Mouse (Mus musculus): ENCODE results near the gene Bola1. TPM values are rescaled to one million over a fixed set of nuclear protein-coding genes. Genes with fewer than 3 reads are reported as not detected.
"Not testable (repeated sequence)": the region's sequence is repeated elsewhere in the genome, so short reads cannot be mapped to it uniquely, and the experiment has no call there.

The Bola1 gene
- polyA plus RNA-seq, 1 experiment: 28.1 TPM

GRCm38 (mm10) chr3:96181510-96182381 lies 37.8 kb downstream of the Bola1 start:
- no peak for DNase-seq (ENCODE audit: low spot score)

- DNase-seq (ENCODE audit: low spot score): no peak
These were observed 38.6 kb downstream of the Bola1 start, which contains the start of gene Sv2a for GRCm38 (mm10) chr3:96180727-96181477. TSS of gene Sv2a (plus strand) at chr3:96181151.

DNA sequence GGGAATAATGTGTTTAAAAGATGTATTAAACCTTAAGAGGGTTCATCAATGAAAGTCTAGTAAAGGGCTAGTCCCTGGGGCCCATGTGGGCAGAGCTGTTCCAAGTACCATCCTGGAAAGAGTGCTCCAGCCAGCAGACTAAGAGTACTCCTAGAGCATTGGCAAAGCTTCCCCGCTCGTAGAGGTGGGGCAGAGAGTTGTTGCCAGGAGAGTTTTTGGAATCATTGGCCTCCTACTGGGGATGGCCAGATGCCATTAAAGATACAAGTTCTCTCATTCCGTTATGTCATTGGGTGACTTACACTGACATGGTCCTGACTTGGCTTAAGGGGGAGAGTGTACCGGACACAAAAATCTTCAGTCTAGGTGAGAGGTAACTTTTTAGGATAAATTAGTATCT lies 40.0 kb downstream of the Bola1 start:
- DNase-seq (ENCODE audit: low spot score): no peak

- DNase-seq (ENCODE audit: low spot score): no peak
These were observed 40.6 kb downstream of the Bola1 start for GRCm38 (mm10) chr3:96178902-96179301.

DNA sequence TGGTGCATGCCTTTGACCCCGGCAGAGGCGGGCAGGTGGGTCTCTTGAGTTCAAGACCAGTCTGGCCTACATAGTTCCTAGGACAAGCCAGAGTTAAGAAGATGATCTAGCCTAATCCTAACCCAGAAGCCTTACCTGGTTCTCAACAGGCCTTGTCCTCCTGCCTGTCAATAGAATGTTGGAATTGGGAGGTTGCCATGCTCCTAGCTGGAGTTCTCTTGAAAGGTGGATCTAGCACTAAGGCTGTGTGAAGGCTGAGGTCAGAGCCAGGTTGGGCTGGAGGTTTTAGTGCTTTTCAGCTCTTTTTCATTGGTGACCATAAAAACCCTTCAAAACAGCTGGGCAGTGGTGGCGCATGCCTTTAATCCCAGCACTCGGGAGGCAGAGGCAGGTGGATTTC lies 41.1 kb downstream of the Bola1 start:
- no peak for DNase-seq (ENCODE audit: low spot score)

- DNase-seq (ENCODE audit: low spot score): no peak
These were observed 44.3 kb downstream of the Bola1 start for GRCm38 (mm10) chr3:96175251-96175650.

- not testable (repeated sequence) for DNase-seq (ENCODE audit: low spot score)
These were observed 45.5 kb downstream of the Bola1 start for GRCm38 (mm10) chr3:96174042-96174441.

- no peak for DNase-seq (ENCODE audit: low spot score)
These were observed 46.3 kb downstream of the Bola1 start for GRCm38 (mm10) chr3:96173185-96173584.

DNA sequence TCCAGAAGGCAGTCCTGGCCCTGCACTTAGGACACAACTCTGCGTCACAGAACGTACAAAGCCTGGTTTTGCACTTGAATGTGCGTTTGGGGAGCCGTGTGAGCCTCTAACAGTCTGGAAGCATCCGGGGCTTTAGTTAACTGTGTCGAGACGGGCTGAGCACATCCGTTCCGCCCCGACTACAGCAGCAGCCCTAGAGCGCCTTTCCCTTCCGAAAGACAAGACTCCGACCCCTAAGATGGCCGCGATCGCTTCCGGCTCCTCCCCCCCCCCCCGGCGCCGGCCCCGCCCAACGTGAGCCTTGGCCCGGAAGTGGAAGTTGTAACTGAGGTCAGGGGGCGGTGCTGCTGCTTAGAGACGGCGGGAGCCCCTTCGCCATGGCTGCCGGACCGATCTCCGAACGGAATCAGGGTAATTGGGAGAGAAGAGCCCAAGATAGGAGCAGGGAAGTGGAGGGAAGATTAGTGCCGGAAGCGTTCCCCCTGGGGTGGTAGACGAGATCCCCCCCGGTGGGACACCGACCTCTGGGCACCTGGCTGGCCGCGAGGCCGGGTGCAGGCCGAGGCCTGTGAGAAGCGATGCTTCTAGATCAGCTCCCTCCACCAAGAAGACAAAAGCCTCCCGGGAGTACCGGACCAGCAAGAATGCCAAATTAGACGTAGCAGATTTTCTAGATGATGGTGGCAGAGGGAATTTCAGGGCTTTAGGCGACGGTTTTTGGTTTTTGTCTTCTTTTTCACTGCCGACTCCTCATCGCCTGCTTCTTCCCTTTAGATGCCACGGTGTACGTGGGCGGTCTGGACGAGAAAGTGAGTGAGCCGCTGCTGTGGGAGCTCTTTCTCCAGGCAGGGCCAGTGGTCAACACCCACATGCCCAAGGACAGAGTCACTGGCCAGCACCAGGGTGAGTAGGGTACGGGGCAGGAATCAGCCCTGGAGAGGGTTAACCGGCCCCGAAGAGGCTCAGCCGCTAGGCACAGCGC lies 47.0 kb downstream of the Bola1 start, which contains the start of gene Sf3b4:
Gene Sf3b4, plus strand, starts transcription at position 136 of the 982 bp plus-strand sequence.
- peak; percentile 77 for DNase-seq (ENCODE audit: low spot score)

- no peak for DNase-seq (ENCODE audit: low spot score)
These were observed 47.8 kb downstream of the Bola1 start for GRCm38 (mm10) chr3:96171583-96172196.

DNA sequence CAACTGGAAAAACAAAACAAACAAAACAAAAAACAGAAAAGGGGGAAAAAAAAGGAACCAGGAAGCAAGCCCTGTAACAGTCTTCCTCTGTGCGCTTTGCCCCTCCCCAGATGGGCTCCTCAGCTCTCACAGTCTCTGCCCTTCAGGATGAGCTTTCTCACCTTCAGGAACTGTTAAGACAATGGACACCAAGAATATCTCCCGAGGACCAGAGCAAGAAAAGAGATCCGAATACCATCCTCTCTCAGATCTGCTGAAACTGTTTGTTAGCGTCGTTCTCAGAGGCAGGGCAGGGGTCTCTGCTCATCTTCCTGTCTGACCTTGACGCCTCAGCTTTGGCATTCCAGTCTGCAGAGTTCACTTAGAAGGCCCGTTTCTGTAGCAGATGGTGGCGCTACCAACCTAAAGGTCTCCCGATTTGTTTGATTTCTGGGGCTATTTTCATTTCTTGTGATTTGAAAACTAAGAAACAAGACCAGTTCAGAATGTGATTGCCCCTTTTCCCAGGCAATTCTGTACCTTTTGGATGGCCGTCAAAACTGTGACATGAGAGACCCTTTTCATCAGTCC lies 48.4 kb downstream of the Bola1 start:
- DNase-seq (ENCODE audit: low spot score): no peak

DNA sequence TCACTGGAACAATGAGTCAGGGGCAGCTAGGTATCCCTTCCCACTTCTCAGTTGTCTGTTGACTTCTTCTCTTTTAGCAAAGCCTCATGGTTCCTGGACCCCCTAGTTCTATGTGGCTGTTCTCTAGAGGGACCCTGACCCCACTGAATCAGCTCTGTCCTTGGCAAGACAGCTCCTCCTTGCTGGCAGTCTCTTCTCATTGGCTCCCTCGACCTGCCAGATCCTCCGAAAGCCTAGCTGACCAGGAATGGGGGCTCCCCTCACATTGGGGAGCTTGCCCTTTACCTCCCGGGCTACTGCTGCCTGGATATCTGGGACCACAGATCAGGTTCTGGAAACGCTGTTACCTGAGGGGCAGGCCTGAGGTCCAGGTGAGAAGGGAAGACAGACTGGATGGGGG lies 49.2 kb downstream of the Bola1 start:
- DNase-seq (ENCODE audit: low spot score): no peak

DNA sequence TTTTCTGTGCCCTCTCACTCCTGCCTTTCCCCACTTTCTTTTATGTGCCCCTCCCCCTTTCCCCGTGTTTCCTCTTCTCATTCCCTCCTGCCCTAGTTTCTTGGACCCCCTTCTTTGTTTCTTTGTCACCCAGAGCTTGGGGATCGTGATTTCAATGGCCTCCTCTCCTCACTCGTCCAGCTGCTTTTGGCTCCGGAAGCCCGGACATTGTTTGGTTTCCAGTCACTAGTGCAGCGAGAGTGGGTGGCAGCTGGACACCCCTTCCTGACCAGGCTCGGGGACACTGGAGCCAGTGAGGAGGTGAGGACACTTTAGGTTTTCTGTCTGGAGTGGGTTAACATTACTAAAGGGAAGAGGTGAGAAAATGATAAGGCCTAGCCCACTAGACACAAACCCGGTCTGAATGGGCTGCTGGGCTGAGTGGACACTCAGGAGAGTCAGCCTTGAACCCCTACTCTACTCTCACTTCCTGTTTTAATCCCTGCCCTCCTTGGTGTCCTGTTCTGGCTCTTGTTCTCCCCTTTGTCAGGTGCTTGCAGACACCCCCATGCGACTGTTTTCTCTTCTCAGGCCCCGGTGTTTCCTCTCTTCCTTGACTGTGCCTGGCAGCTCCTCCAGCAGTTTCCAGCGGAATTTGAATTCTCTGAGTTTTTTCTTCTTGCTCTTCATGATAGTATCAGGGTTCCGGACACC lies 50.9 kb downstream of the Bola1 start:
- DNase-seq (ENCODE audit: low spot score): no peak

DNA sequence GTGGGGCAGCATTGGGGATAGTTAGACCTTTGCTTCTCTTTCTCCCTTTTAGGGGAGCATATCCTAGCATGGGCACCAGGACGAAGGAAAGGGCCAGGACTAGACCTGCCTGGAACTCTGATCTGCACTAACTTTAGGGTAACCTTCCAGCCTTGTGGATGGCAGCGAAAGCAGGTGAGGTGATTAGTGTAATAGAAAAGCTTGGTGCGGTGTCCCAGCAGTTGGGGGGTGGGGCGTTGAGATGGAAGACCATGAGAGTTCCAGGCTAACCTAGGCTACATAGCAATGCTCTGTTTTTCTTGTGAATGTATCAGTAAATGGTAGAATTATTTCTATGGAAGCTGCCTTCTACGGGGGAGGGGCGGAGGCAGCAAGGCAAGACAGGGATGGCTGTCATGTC lies 56.5 kb downstream of the Bola1 start:
- no peak for DNase-seq (ENCODE audit: low spot score)

- DNase-seq (ENCODE audit: low spot score): no peak
These were observed 57.4 kb downstream of the Bola1 start, which contains the start of gene Mtmr11 for GRCm38 (mm10) chr3:96161869-96162840. TSS of gene Mtmr11 (plus strand) at chr3:96162004.

DNA sequence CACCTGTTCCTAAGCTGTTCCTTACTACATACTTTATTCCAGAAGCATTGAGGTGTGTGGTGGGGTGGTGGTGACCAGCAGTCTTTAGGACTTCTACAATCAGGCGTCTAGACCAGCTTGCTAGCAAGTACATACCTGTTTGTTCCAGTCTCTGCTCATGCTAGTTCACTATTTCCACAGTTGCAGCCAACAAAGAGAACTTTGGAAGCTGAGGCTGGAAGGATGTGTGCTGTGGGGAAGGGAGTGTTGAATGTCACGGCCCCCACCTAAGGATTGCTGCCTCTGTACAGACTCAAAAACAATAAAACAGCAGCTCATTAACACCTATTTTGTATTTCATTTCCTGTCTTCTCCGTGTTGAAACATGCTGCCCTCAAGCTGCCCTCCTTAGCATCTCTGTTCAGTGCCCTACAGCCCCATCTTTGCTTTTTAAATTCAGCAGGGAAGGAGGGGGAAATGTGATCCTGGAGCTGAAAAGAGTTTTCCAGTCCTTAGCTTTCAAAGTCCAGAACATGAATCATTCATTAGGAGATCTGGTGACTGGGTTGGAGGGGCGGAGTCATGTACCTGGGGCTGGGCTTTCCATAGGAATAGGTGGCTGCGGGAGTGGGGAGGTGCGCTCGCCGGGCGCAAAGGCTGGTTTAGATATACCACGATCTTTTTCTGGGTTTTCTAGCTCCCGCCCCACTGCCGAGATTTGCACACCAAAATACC lies 58.5 kb downstream of the Bola1 start:
- DNase-seq (ENCODE audit: low spot score): peak; percentile 52

GRCm38 (mm10) chr3:96160222-96160802 lies 59.2 kb downstream of the Bola1 start:
- no peak for DNase-seq (ENCODE audit: low spot score)

DNA sequence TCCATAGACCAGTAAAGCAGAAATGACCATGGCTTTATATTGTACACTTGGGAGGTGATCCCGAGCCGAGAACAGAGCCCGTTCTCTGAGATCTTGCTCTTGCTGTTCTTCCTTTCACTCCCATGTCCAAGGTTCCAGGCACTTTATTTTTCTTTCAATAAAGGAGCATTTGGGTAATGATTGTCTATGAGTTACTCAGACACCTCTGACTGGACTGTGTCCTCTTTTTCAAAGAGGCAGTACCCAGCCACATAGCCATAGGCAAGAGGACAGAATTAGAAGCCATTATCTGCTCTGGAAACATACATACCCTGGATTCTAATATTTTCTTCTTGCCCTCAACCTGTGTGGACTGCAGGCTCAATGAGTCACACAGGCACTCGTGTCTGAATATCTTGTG lies 59.7 kb downstream of the Bola1 start:
- DNase-seq (ENCODE audit: low spot score): no peak
